Mouse (Mus musculus): ENCODE measurements around the gene Surf4. TPM values are rescaled to one million over a fixed set of nuclear protein-coding genes. Genes with fewer than 3 reads are reported as not detected.

Surf4 gene
- polyA plus RNA-seq, 1 experiment from 2014 or later = 100 TPM

- ATAC-seq (replicated peaks) = no peak
- Histone ChIP-seq H3K9ac (replicated peaks) (no peak overlapping the region), H3K27me3 (no peaks in the 10 kb centered on the region), H3K4me1 (no peaks in the 10 kb centered on the region), H3K36me3 (no peaks in the 10 kb centered on the region), H3K4me2 (replicated peaks) (no peak overlapping the region), H3K27ac (replicated peaks) (no peak overlapping the region), H3K4me3 (no peak overlapping the region), H3K9me3 (no peaks in the 10 kb centered on the region)
- 75% methylated on average over 6 of the region's 6 CpGs for WGBS
Observed at GRCm38 (mm10) chr2:26870666-26871065, 63.1 kb downstream of the Surf4 start.

Other genes starting within 250 kb of the Surf4 start
- gene Abo, start 68.9 kb downstream of the Surf4 start, polyA plus RNA-seq (2015; fragmentation: Nextera tagmentation; extraction: Ambion mirVana) = not detected in 2 replicates
- 27.7 and 29.7 TPM in 2 replicates for gene Surf6, start 31.0 kb downstream of the Surf4 start, polyA plus RNA-seq (2015; fragmentation: Nextera tagmentation; extraction: Ambion mirVana)
- 177 and 184 TPM in 2 replicates for gene Med22, start 23.3 kb downstream of the Surf4 start, polyA plus RNA-seq (2015; fragmentation: Nextera tagmentation; extraction: Ambion mirVana)
- 533 and 546 TPM in 2 replicates for gene Rpl7a, start 23.2 kb downstream of the Surf4 start, polyA plus RNA-seq (2015; fragmentation: Nextera tagmentation; extraction: Ambion mirVana)
- gene Surf2, start 17.6 kb downstream of the Surf4 start, polyA plus RNA-seq (2015; fragmentation: Nextera tagmentation; extraction: Ambion mirVana) = 58.9 and 61.9 TPM in 2 replicates
- gene Surf1, start 17.4 kb downstream of the Surf4 start, polyA plus RNA-seq (2015; fragmentation: Nextera tagmentation; extraction: Ambion mirVana) = 74.0 and 77.3 TPM in 2 replicates
- 0.17 and 0.22 TPM in 2 replicates for gene Stkld1, start 119 bp upstream of the Surf4 start, polyA plus RNA-seq (2015; fragmentation: Nextera tagmentation; extraction: Ambion mirVana)
- gene Rexo4, start 30.5 kb upstream of the Surf4 start, polyA plus RNA-seq (2015; fragmentation: Nextera tagmentation; extraction: Ambion mirVana) = 38.4 and 38.8 TPM in 2 replicates
- gene Adamts13, start 39.5 kb upstream of the Surf4 start, polyA plus RNA-seq (2015; fragmentation: Nextera tagmentation; extraction: Ambion mirVana) = 0.22 and 0.38 TPM in 2 replicates
- gene Cacfd1, start 76.0 kb upstream of the Surf4 start, polyA plus RNA-seq (2015; fragmentation: Nextera tagmentation; extraction: Ambion mirVana) = 120 and 121 TPM in 2 replicates
- 5.2 TPM in 2 replicates for gene Slc2a6, start 94.1 kb upstream of the Surf4 start, polyA plus RNA-seq (2015; fragmentation: Nextera tagmentation; extraction: Ambion mirVana)
- 0.17 TPM in 1 of 2 replicates, not detected in the other for gene Mymk, start 138.3 kb upstream of the Surf4 start, polyA plus RNA-seq (2015; fragmentation: Nextera tagmentation; extraction: Ambion mirVana)
- 6.8 and 9.5 TPM in 2 replicates for gene Adamtsl2, start 145.5 kb upstream of the Surf4 start, polyA plus RNA-seq (2015; fragmentation: Nextera tagmentation; extraction: Ambion mirVana)
- gene Fam163b, start 208.6 kb upstream of the Surf4 start, polyA plus RNA-seq (2015; fragmentation: Nextera tagmentation; extraction: Ambion mirVana) = 3.5 and 4.6 TPM in 2 replicates
- gene Dbh, start 231.3 kb upstream of the Surf4 start, polyA plus RNA-seq (2015; fragmentation: Nextera tagmentation; extraction: Ambion mirVana) = 0.06 TPM in 1 of 2 replicates, not detected in the other

All from forebrain, embryonic 15.5 days (tissue).